Comparison of ENCODE assay signal across 11 mouse cellular contexts in the genomic region with DNA sequence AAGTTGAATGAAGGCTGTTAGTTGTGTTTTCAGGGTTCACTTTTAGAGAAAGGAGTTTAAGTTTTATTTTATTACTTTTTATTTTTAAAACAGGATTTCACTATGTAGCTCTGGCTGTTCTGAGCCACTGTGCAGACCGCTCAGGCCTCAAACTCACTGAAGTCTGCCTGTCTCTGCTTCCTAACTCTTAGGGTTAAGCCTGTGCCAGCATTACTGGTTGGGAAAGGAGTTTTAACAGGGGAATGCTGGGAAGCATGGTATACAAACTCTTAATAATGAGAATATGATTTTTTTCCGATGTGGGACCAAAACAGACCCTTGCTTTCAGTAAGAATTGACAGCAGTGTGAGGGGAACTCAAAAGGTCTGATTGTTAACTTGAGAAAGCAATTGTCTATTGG. TPM values are rescaled to one million over a fixed set of nuclear protein-coding genes. Genes with fewer than 3 reads are reported as not detected.
A peak's percentile ranks its signal among the peaks of the same experiment; 100 is the strongest.
DNase-seq lines count a peak whose midpoint lies in the region; ATAC-seq and TF ChIP-seq lines count a peak whose summit lies in the region.
"Had no signal": no experiment of that assay in that cellular context is flagged by ENCODE, and none has a peak within 500 bp of the region (broad histone marks: within the 10 kb centered on the region; RNA-seq: fewer than 3 reads in every experiment).

No protein-coding gene starts in this region.

- 54% methylated on average over 2 of the region's 2 CpGs for WGBS in hindbrain, embryonic 12.5 days
- 45% methylated on average over 2 of the region's 2 CpGs for WGBS in hindbrain, embryonic 13.5 days
- 85% methylated on average over 2 of the region's 2 CpGs for WGBS in limb, embryonic 11.5 days

- no peak overlapping the region for H3K4me3 ChIP-seq in hindbrain, embryonic 12.5 days
- H3K4me3 ChIP-seq in hindbrain, embryonic 13.5 days, result no peak overlapping the region
- peak overlapping the region; percentile 60 for H3K4me3 ChIP-seq in C2C12 (ENCODE audit: insufficient read depth, poor library complexity, severe bottlenecking)
- peak overlapping the region; percentile 19; the same call in 1 of the 2 replicates for H3K4me3 ChIP-seq in cortical plate, adult 2 months (ENCODE audit: insufficient read depth, low read length)
- no peak overlapping the region for H3K4me3 ChIP-seq in limb, embryonic 11.5 days (ENCODE audit: low read depth, low read length)

- no peaks in the 10 kb centered on the region for H3K9me3 ChIP-seq in hindbrain, embryonic 12.5 days (replicated peaks)
- H3K9me3 ChIP-seq in hindbrain, embryonic 13.5 days, result no peaks in the 10 kb centered on the region
- no peaks in the 10 kb centered on the region for H3K9me3 ChIP-seq in limb, embryonic 11.5 days (ENCODE audit: control insufficient read depth, low read length)

- DNase-seq in limb, embryonic 11.5 days (ENCODE audit: low spot score), result no peak
- DNase-seq in thymus, postnatal 10 days (ENCODE audit: low spot score in 2 of 2), result no peak
- no peak for DNase-seq in ovary, postnatal 14 days (ENCODE audit: low spot score)
- no peak for DNase-seq in right cerebral cortex, adult 18-20 months
- DNase-seq: adrenal gland, adult 8-10 months; gastrocnemius, postnatal 25 days; right cerebral cortex, postnatal 25 days had no signal

- H3K4me1 ChIP-seq in hindbrain, embryonic 12.5 days, result peaks cover 17% of the 10 kb centered on the region
- peaks cover 20% of the 10 kb centered on the region; the same call in 1 of the 2 replicates for H3K4me1 ChIP-seq in hindbrain, embryonic 13.5 days (replicated peaks)
- H3K4me1 ChIP-seq in cortical plate, adult 2 months (ENCODE audit: control insufficient read depth, insufficient read depth, low read length), result no peaks in the 10 kb centered on the region; the same call in none of the 2 replicates
- H3K4me1 ChIP-seq in limb, embryonic 11.5 days (ENCODE audit: control insufficient read depth, insufficient read depth, low read length), result peaks cover 5% of the 10 kb centered on the region

- H3K27ac ChIP-seq in hindbrain, embryonic 12.5 days, result no peak overlapping the region
- no peak overlapping the region for H3K27ac ChIP-seq in hindbrain, embryonic 13.5 days
- H3K27ac ChIP-seq in cortical plate, adult 2 months (ENCODE audit: insufficient read depth, low read length), result no peak overlapping the region
- H3K27ac ChIP-seq in limb, embryonic 11.5 days (replicated peaks; ENCODE audit: low read depth, low read length), result no peak overlapping the region

- TF ChIP-seq POLR2A in cortical plate, adult 2 months (IDR thresholded peaks at IDR 0.05; ENCODE audit: extremely low read depth, insufficient read depth, low read length), result no peak

- TF ChIP-seq CTCF in C2C12 (IDR thresholded peaks at IDR 0.05; ENCODE audit: control insufficient read depth, insufficient read depth, insufficient read length), result no peak
- no peak for TF ChIP-seq CTCF in cortical plate, adult 2 months (IDR thresholded peaks at IDR 0.05; ENCODE audit: extremely low read depth, insufficient read depth, low read length)

- peak overlapping the region; percentile 71; the same call in 1 of the 2 replicates for H3K4me2 ChIP-seq in hindbrain, embryonic 12.5 days (replicated peaks)
- no peak overlapping the region for H3K4me2 ChIP-seq in hindbrain, embryonic 13.5 days
- H3K4me2 ChIP-seq in limb, embryonic 11.5 days (ENCODE audit: low read depth, severe bottlenecking), result peak overlapping the region; percentile 23

- no peaks in the 10 kb centered on the region for H3K36me3 ChIP-seq in hindbrain, embryonic 12.5 days
- H3K36me3 ChIP-seq in hindbrain, embryonic 13.5 days, result no peaks in the 10 kb centered on the region
- peaks cover 31% of the 10 kb centered on the region for H3K36me3 ChIP-seq in C2C12 (ENCODE audit: control insufficient read depth, insufficient read depth)
- H3K36me3 ChIP-seq in limb, embryonic 11.5 days (ENCODE audit: control insufficient read depth, insufficient read depth, low read length), result no peaks in the 10 kb centered on the region

- peaks cover 67% of the 10 kb centered on the region for H3K79me2 ChIP-seq in C2C12 (ENCODE audit: control insufficient read depth, insufficient read depth)

- H3K27me3 ChIP-seq in hindbrain, embryonic 12.5 days, result peaks cover 18% of the 10 kb centered on the region
- peaks cover 18% of the 10 kb centered on the region for H3K27me3 ChIP-seq in hindbrain, embryonic 13.5 days
- no peaks in the 10 kb centered on the region for H3K27me3 ChIP-seq in C2C12 (ENCODE audit: control insufficient read depth, insufficient read depth, insufficient read length)
- no peaks in the 10 kb centered on the region for H3K27me3 ChIP-seq in limb, embryonic 11.5 days (ENCODE audit: control insufficient read depth, insufficient read depth, low read length)

- ATAC-seq in hindbrain, embryonic 12.5 days (ENCODE audit: low FRiP score), result no peak
- ATAC-seq in hindbrain, embryonic 13.5 days (ENCODE audit: low FRiP score), result no peak
- no peak for ATAC-seq in limb, embryonic 11.5 days (ENCODE audit: insufficient number of reproducible peaks, low FRiP score, low TSS enrichment, low read depth)

- H3K79me3 ChIP-seq in C2C12 (ENCODE audit: low read depth), result peaks cover 62% of the 10 kb centered on the region

- H3ac ChIP-seq in C2C12 (ENCODE audit: control insufficient read depth, insufficient read length, low read depth), result peak overlapping the region; percentile 67

- no peak overlapping the region for H3K9ac ChIP-seq in hindbrain, embryonic 12.5 days
- no peak overlapping the region for H3K9ac ChIP-seq in hindbrain, embryonic 13.5 days
- H3K9ac ChIP-seq in limb, embryonic 11.5 days (ENCODE audit: low read length), result no peak overlapping the region

TF ChIP-seq in C2C12, 6 proteins besides CTCF, POLR2A, EP300 and RAD21:
- TF ChIP-seq MAX (IDR thresholded peaks at IDR 0.05), result no peak
- no peak for TF ChIP-seq MYOG (IDR thresholded peaks at IDR 0.05; ENCODE audit: control insufficient read depth, extremely low read depth, insufficient read length)
- no peak for TF ChIP-seq MYOD1 (IDR thresholded peaks at IDR 0.05; ENCODE audit: control insufficient read depth, insufficient read length, low read depth)
- no peak for TF ChIP-seq CEBPB (IDR thresholded peaks at IDR 0.05; ENCODE audit: low read depth)
- TF ChIP-seq FOSL1 (IDR thresholded peaks at IDR 0.05; ENCODE audit: insufficient read depth, low read length, poor library complexity, severe bottlenecking), result no peak
- TF ChIP-seq USF1 (IDR thresholded peaks at IDR 0.05; ENCODE audit: low read depth), result no peak

RNA-seq across cellular contexts. Expression of a gene that starts 1.9 kb away (rescaled TPM):
- polyA plus RNA-seq in hindbrain, embryonic 12.5 days (2016; fragmentation: Nextera tagmentation; extraction: Ambion mirVana), result 38.6 and 45.6 TPM in 2 replicates
- polyA plus RNA-seq in hindbrain, embryonic 13.5 days (2015; fragmentation: Nextera tagmentation; extraction: Ambion mirVana), result 14.7 and 16.9 TPM in 2 replicates
- 61.1 TPM for polyA plus RNA-seq in C2C12 (2012; fragmentation: generic; extraction: Trizol)
- polyA plus RNA-seq in cortical plate, adult 2 months (2012; rRNA removed), result 26.5 and 30.6 TPM in 2 replicates
- 43.4 and 44.4 TPM in 2 replicates for polyA plus RNA-seq in limb, embryonic 11.5 days (2014; fragmentation: Nextera tagmentation; extraction: Ambion mirVana)

RNA-seq across cellular contexts. Expression of a gene that starts 40.3 kb away (rescaled TPM):
- not detected in 2 replicates for polyA plus RNA-seq in hindbrain, embryonic 12.5 days (2016; fragmentation: Nextera tagmentation; extraction: Ambion mirVana)
- not detected in 2 replicates for polyA plus RNA-seq in hindbrain, embryonic 13.5 days (2015; fragmentation: Nextera tagmentation; extraction: Ambion mirVana)
- not detected for polyA plus RNA-seq in C2C12 (2012; fragmentation: generic; extraction: Trizol)
- 0.13 and 0.23 TPM in 2 replicates for polyA plus RNA-seq in cortical plate, adult 2 months (2012; rRNA removed)
- not detected in 2 replicates for polyA plus RNA-seq in limb, embryonic 11.5 days (2014; fragmentation: Nextera tagmentation; extraction: Ambion mirVana)

Comparison
In these comparisons a context has a peak if more than half of its experiments do, and no peak if none do; other contexts are left out.
1. H3K4me3 ChIP-seq: peak in C2C12 (single experiment) and cortical plate, adult 2 months (single experiment); none in hindbrain, embryonic 12.5 days (single experiment), hindbrain, embryonic 13.5 days (single experiment) and limb, embryonic 11.5 days (single experiment).